Mouse (Mus musculus): ENCODE measurements around the gene Dnttip1.

- TF ChIP-seq CTCF (IDR thresholded peaks at IDR 0.05; ENCODE audit: control insufficient read depth, insufficient read depth, insufficient replicate concordance, low read depth, low read length) (no peak), POLR2A (IDR thresholded peaks at IDR 0.05; ENCODE audit: control insufficient read depth, low read depth, low read length) (no peak)
These were observed 67.8 kb downstream of the Dnttip1 start for GRCm38 (mm10) chr2:164813557-164813956.
